Mouse (Mus musculus) embryo, embryonic 10.5 days (tissue): ENCODE results near the gene Zfp42.

Experiments used
- DNase-seq: peaks from one replicate; pipeline ENCODE4 v3.0.0-alpha.2; 2015; ENCODE audit warnings: low spot score

The Zfp42 gene

DNA sequence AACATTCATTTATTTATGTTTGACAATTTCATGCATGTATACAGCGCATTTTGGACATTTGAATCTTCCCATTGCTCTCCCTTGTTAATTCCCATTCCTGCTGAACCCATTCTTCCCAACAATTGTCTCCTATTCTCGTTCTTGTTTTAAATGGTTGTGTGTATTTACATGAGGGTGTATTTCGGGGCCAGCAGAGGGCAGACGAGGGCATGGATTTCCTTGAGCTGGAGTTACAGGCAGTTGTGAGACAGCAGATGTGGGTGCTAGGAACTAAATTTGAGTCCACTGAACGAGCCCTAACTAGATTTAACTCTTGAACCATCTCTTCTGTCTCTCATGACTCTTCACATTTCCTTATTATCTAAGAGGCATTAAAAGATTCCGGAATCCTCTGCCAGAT lies 55.1 kb downstream of the Zfp42 start:
- DNase-seq, result no peak

- no peak for DNase-seq
Observed at GRCm38 (mm10) chr8:43248707-43249106, 58.1 kb downstream of the Zfp42 start.
